Mouse (Mus musculus) hindbrain, embryonic 11.5 days (tissue): ENCODE measurements around the gene Olfr561. TPM values are rescaled to one million over a fixed set of nuclear protein-coding genes. Genes with fewer than 3 reads are reported as not detected.

ENCODE experiments used
- ATAC-seq: fragments of 200-750 bp; cut with Nextera tagmentation; 2 replicates; pipeline ENCODE4 v1.8.0; 2017; ENCODE audit warnings: mild to moderate bottlenecking, moderate TSS enrichment, moderate library complexity; ENCODE audit not compliant: low FRiP score
- DNase-seq: peaks from one replicate; pipeline ENCODE4 v3.0.0-alpha.2; 2015; ENCODE audit warnings: low spot score
- H3K27ac ChIP-seq: fragments of 300-500 bp; sonication (generic); 2 replicates; pipeline ENCODE4 v1.5.1; 2014; ENCODE audit warnings: mild to moderate bottlenecking, low read depth, low read length
- H3K27me3 ChIP-seq: fragments of 300-500 bp; sonication (generic); 2 replicates; pipeline ENCODE4 v1.6.1; 2014; ENCODE audit warnings: mild to moderate bottlenecking, low read length, moderate library complexity, mixed read lengths; ENCODE audit not compliant: control insufficient read depth, insufficient read depth
- H3K36me3 ChIP-seq: fragments of 300-500 bp; sonication (generic); 2 replicates; pipeline ENCODE4 v1.6.1; 2014; ENCODE audit warnings: mild to moderate bottlenecking, low read length, moderate library complexity, mixed read lengths; ENCODE audit not compliant: control insufficient read depth, insufficient read depth
- H3K4me1 ChIP-seq: fragments of 300-500 bp; sonication (generic); replicated peaks from 2 replicates; pipeline ENCODE4 v1.6.1; 2014; ENCODE audit warnings: low read length, mixed read lengths; ENCODE audit not compliant: control insufficient read depth, insufficient read depth
- H3K4me2 ChIP-seq: fragments of 300-500 bp; sonication (generic); replicated peaks from 2 replicates; pipeline ENCODE4 v1.6.1; 2014; ENCODE audit warnings: mild to moderate bottlenecking, low read depth, low read length
- H3K4me3 ChIP-seq: fragments of 300-500 bp; sonication (generic); 2 replicates; pipeline ENCODE4 v1.5.1; 2014; ENCODE audit warnings: low read depth, low read length
- H3K9ac ChIP-seq: fragments of 300-500 bp; sonication (generic); 2 replicates; pipeline ENCODE4 v1.6.1; 2014; ENCODE audit warnings: low read depth, low read length
- H3K9me3 ChIP-seq: fragments of 300-500 bp; sonication (generic); 2 replicates; pipeline ENCODE4 v1.6.1; 2016; ENCODE audit warnings: low read length; ENCODE audit not compliant: control insufficient read depth
- WGBS: fragments of 180-500 bp; shearing (Covaris S2); extraction: QIAGEN DNeasy Blood & Tissue Kit; methylation state at CpG from one replicate; pipeline ENCODE4 v1.1.7; 2014; 5-methylcytosine and 5-hydroxymethylcytosine counted together
- polyA plus RNA-seq: library from polyadenylated mRNA; unstranded; fragments of >200 nt; fragmentation: Nextera tagmentation; extraction: Ambion mirVana; gene quantifications from 2 replicates; pipeline ENCODE4 v1.2.1, GENCODE M21; 2014

The Olfr561 gene
- not detected in 2 replicates for polyA plus RNA-seq

GRCm38 (mm10) chr7:102770921-102771320 lies at the start of gene Olfr561:
Gene Olfr561, plus strand, starts transcription at chr7:102771221.
- WGBS, result 80% methylated on average over 2 of the region's 2 CpGs
- Histone ChIP-seq H3K36me3 (no peaks in the 10 kb centered on the region), H3K4me3 (no peak within 1 kb of the TSS), H3K4me1 (no peaks in the 10 kb centered on the region), H3K27ac (no peak within 1 kb of the TSS), H3K4me2 (no peak within 1 kb of the TSS), H3K9ac (no peak within 1 kb of the TSS), H3K27me3 (no peaks in the 10 kb centered on the region), H3K9me3 (no peaks in the 10 kb centered on the region)
- ATAC-seq (no peak), DNase-seq (no peak)

- ATAC-seq (no peak), DNase-seq (no peak)
- H3K36me3 ChIP-seq, result no peaks in the 10 kb centered on the region
- no peak within 1 kb of the TSS for H3K9ac ChIP-seq
- no peaks in the 10 kb centered on the region for H3K4me1 ChIP-seq
- H3K27me3 ChIP-seq, result no peaks in the 10 kb centered on the region
- H3K4me3 ChIP-seq, result no peak within 1 kb of the TSS
- H3K4me2 ChIP-seq, result no peak within 1 kb of the TSS
- no peaks in the 10 kb centered on the region for H3K9me3 ChIP-seq
- H3K27ac ChIP-seq, result no peak within 1 kb of the TSS
Observed at GRCm38 (mm10) chr7:102727391-102727790, 43.6 kb upstream of the Olfr561 start, which contains the start of gene Olfr559. Gene Olfr559, minus strand, starts transcription at chr7:102727491.

- H3K27ac ChIP-seq, result no peak overlapping the region
- WGBS, result 50% methylated on average over 1 of the region's 1 CpGs
- no peak for ATAC-seq
- no peaks in the 10 kb centered on the region for H3K9me3 ChIP-seq
- H3K27me3 ChIP-seq, result no peaks in the 10 kb centered on the region
- H3K36me3 ChIP-seq, result no peaks in the 10 kb centered on the region
- no peaks in the 10 kb centered on the region for H3K4me1 ChIP-seq
- H3K4me2 ChIP-seq, result no peak overlapping the region
- no peak overlapping the region for H3K9ac ChIP-seq
- H3K4me3 ChIP-seq, result no peak overlapping the region
- no peak for DNase-seq
Observed at GRCm38 (mm10) chr7:102733793-102734192, 37.2 kb upstream of the Olfr561 start.

GRCm38 (mm10) chr7:102737705-102738104 lies 33.3 kb upstream of the Olfr561 start:
- Histone ChIP-seq H3K4me1 (no peaks in the 10 kb centered on the region), H3K9me3 (no peaks in the 10 kb centered on the region), H3K36me3 (no peaks in the 10 kb centered on the region), H3K4me2 (no peak overlapping the region), H3K9ac (no peak overlapping the region), H3K27me3 (no peaks in the 10 kb centered on the region), H3K4me3 (no peak overlapping the region), H3K27ac (no peak overlapping the region)
- DNase-seq (no peak), ATAC-seq (no peak)
- WGBS, result 48% methylated on average over 2 of the region's 2 CpGs

- H3K9me3 ChIP-seq, result no peaks in the 10 kb centered on the region
- H3K9ac ChIP-seq, result no peak overlapping the region
- no peaks in the 10 kb centered on the region for H3K36me3 ChIP-seq
- H3K27ac ChIP-seq, result no peak overlapping the region
- H3K27me3 ChIP-seq, result no peaks in the 10 kb centered on the region
- no peak overlapping the region for H3K4me2 ChIP-seq
- WGBS, result 22% methylated on average over 1 of the region's 1 CpGs
- H3K4me1 ChIP-seq, result no peaks in the 10 kb centered on the region
- no peak overlapping the region for H3K4me3 ChIP-seq
- ATAC-seq (no peak), DNase-seq (no peak)
Observed at GRCm38 (mm10) chr7:102752086-102752485, 18.9 kb upstream of the Olfr561 start.

GRCm38 (mm10) chr7:102759266-102759665 lies 11.8 kb upstream of the Olfr561 start, which contains the start of the genes Olfr560 and Olfr78:
Gene Olfr560, minus strand, starts transcription at chr7:102759366.
Gene Olfr78, minus strand, starts transcription at chr7:102759471.
- DNase-seq, result no peak

GRCm38 (mm10) chr7:102803180-102803579 lies 32.2 kb downstream of the Olfr561 start, which contains the start of gene Olfr564:
Gene Olfr564, plus strand, starts transcription at chr7:102803480.
- Histone ChIP-seq H3K4me3 (no peak within 1 kb of the TSS), H3K27ac (no peak within 1 kb of the TSS), H3K9ac (no peak within 1 kb of the TSS), H3K4me1 (no peaks in the 10 kb centered on the region), H3K9me3 (no peaks in the 10 kb centered on the region), H3K4me2 (no peak within 1 kb of the TSS), H3K36me3 (no peaks in the 10 kb centered on the region), H3K27me3 (no peaks in the 10 kb centered on the region)
- ATAC-seq (no peak), DNase-seq (no peak)

More at GRCm38 (mm10) chr7:102759266-102759665, 11.8 kb upstream of the Olfr561 start, which contains the start of the genes Olfr560 and Olfr78:
- no peak within 1 kb of the TSS for H3K4me3 ChIP-seq
- no peak within 1 kb of the TSS for H3K4me2 ChIP-seq
- H3K4me1 ChIP-seq, result no peaks in the 10 kb centered on the region
- no peaks in the 10 kb centered on the region for H3K27me3 ChIP-seq
- no peaks in the 10 kb centered on the region for H3K36me3 ChIP-seq
- no peak for ATAC-seq
- no peaks in the 10 kb centered on the region for H3K9me3 ChIP-seq
- H3K27ac ChIP-seq, result no peak within 1 kb of the TSS
- H3K9ac ChIP-seq, result no peak within 1 kb of the TSS
- 87% methylated on average over 4 of the region's 4 CpGs for WGBS

Other genes starting within 250 kb of the Olfr561 start
- gene Olfr547, start 236.5 kb upstream of the Olfr561 start, polyA plus RNA-seq, result not detected in 2 replicates
- gene Olfr548-ps1, start 230.3 kb upstream of the Olfr561 start, polyA plus RNA-seq, result not detected in 2 replicates
- gene Olfr549, start 221.4 kb upstream of the Olfr561 start, polyA plus RNA-seq, result not detected in 2 replicates
- 0.32 and 1.1 TPM in 2 replicates for gene Trim21, start 205.7 kb upstream of the Olfr561 start, polyA plus RNA-seq
- gene Olfr550, start 199.8 kb upstream of the Olfr561 start, polyA plus RNA-seq, result not detected in 2 replicates
- gene Olfr551, start 179.3 kb upstream of the Olfr561 start, polyA plus RNA-seq, result not detected in 2 replicates
- not detected in 2 replicates for gene Olfr552, start 173.5 kb upstream of the Olfr561 start, polyA plus RNA-seq
- not detected in 2 replicates for gene Olfr553, start 153.0 kb upstream of the Olfr561 start, polyA plus RNA-seq
- gene Olfr554, start 132.8 kb upstream of the Olfr561 start, polyA plus RNA-seq, result not detected in 2 replicates
- gene Olfr555, start 112.4 kb upstream of the Olfr561 start, polyA plus RNA-seq, result not detected in 2 replicates
- not detected in 2 replicates for gene Olfr556, start 106.3 kb upstream of the Olfr561 start, polyA plus RNA-seq
- gene Trim68, start 83.9 kb upstream of the Olfr561 start, polyA plus RNA-seq, result 9.3 and 9.5 TPM in 2 replicates
- gene Olfr557, start 75.3 kb upstream of the Olfr561 start, polyA plus RNA-seq, result not detected in 2 replicates
- gene Olfr558, start 69.0 kb upstream of the Olfr561 start, polyA plus RNA-seq, result 0.15 TPM in 1 of 2 replicates, not detected in the other
- not detected in 2 replicates for gene Olfr33, start 52.2 kb upstream of the Olfr561 start, polyA plus RNA-seq
- not detected in 2 replicates for gene Olfr559, start 43.7 kb upstream of the Olfr561 start, polyA plus RNA-seq
- not detected in 2 replicates for gene Olfr560, start 11.9 kb upstream of the Olfr561 start, polyA plus RNA-seq
- gene Olfr78, start 11.8 kb upstream of the Olfr561 start, polyA plus RNA-seq, result 0.14 TPM in 1 of 2 replicates, not detected in the other
- gene Olfr564, start 32.3 kb downstream of the Olfr561 start, polyA plus RNA-seq, result not detected in 2 replicates
- not detected in 2 replicates for gene Olfr566, start 87.5 kb downstream of the Olfr561 start, polyA plus RNA-seq
- gene Olfr568, start 105.9 kb downstream of the Olfr561 start, polyA plus RNA-seq, result not detected in 2 replicates
- not detected in 2 replicates for gene Olfr569, start 119.7 kb downstream of the Olfr561 start, polyA plus RNA-seq
- not detected in 2 replicates for gene Olfr570, start 123.4 kb downstream of the Olfr561 start, polyA plus RNA-seq
- gene Olfr571, start 146.3 kb downstream of the Olfr561 start, polyA plus RNA-seq, result not detected in 2 replicates
- gene Olfr572, start 153.2 kb downstream of the Olfr561 start, polyA plus RNA-seq, result not detected in 2 replicates
- not detected in 2 replicates for gene Olfr573-ps1, start 171.4 kb downstream of the Olfr561 start, polyA plus RNA-seq
- not detected in 2 replicates for gene Olfr574, start 177.2 kb downstream of the Olfr561 start, polyA plus RNA-seq
- not detected in 2 replicates for gene Olfr575, start 187.6 kb downstream of the Olfr561 start, polyA plus RNA-seq
- not detected in 2 replicates for gene Olfr576, start 191.4 kb downstream of the Olfr561 start, polyA plus RNA-seq
- not detected in 2 replicates for gene Olfr577, start 204.7 kb downstream of the Olfr561 start, polyA plus RNA-seq
- not detected in 2 replicates for gene Olfr578, start 218.1 kb downstream of the Olfr561 start, polyA plus RNA-seq